Mouse (Mus musculus) myocyte (in vitro differentiated cells): Measurements from ENCODE around the gene Dscaml1. TPM values are rescaled to one million over a fixed set of nuclear protein-coding genes. Genes with fewer than 3 reads are reported as not detected.

Experiments used
- H3K27me3 ChIP-seq: one replicate; pipeline ENCODE4 v1.6.1; 2011; ENCODE audit not compliant: control insufficient read depth, insufficient read depth, insufficient read length
- H3K36me3 ChIP-seq: one replicate; pipeline ENCODE4 v1.6.1; 2011; ENCODE audit not compliant: control insufficient read depth, insufficient read depth
- H3K4me2 ChIP-seq: one replicate; pipeline ENCODE4 v1.6.1; 2011; ENCODE audit warnings: low read depth, control low read depth
- H3K4me3 ChIP-seq: one replicate; pipeline ENCODE4 v1.5.1; 2011; ENCODE audit warnings: mild to moderate bottlenecking, control low read depth, moderate library complexity
- H3K79me2 ChIP-seq: one replicate; pipeline ENCODE4 v1.6.1; 2011; ENCODE audit not compliant: control insufficient read depth, insufficient read depth
- H3ac ChIP-seq: one replicate; pipeline ENCODE4 v1.6.1; 2011; ENCODE audit not compliant: control insufficient read depth, insufficient read length
- CEBPB ChIP-seq: IDR thresholded peaks from 2 replicates; pipeline ENCODE4 v1.6.1; 2011; ENCODE audit warnings: mild to moderate bottlenecking, moderate library complexity; ENCODE audit not compliant: poor library complexity, insufficient read depth, severe bottlenecking
- E2F4 ChIP-seq: IDR thresholded peaks from one replicate; pipeline ENCODE4 v1.6.1; 2011; ENCODE audit warnings: mild to moderate bottlenecking, control low read depth, moderate library complexity; ENCODE audit not compliant: insufficient read depth
- MAX ChIP-seq: IDR thresholded peaks from one replicate; pipeline ENCODE4 v1.6.1; 2011; ENCODE audit warnings: low read depth, mild to moderate bottlenecking, control low read depth
- MYOD1 ChIP-seq, 3 experiments: IDR thresholded peaks; one replicate each; pipeline ENCODE4 v1.6.1; 2011; ENCODE audit warnings: control low read depth in 2 of 3, low read depth in 2 of 3, mild to moderate bottlenecking in 2 of 3, moderate library complexity in 1 of 3; ENCODE audit not compliant: insufficient read length in 2 of 3, control insufficient read depth in 1 of 3
- MYOG ChIP-seq, 3 experiments: IDR thresholded peaks; one replicate each; pipeline ENCODE4 v1.6.1; 2011; ENCODE audit warnings: control low read depth in 2 of 3, low read depth in 2 of 3, mild to moderate bottlenecking in 2 of 3; ENCODE audit not compliant: insufficient read length in 2 of 3, control insufficient read depth in 1 of 3, insufficient read depth in 1 of 3
- POLR2A ChIP-seq: IDR thresholded peaks from one replicate; pipeline ENCODE4 v1.6.1; 2011; ENCODE audit warnings: low read depth, mild to moderate bottlenecking, control low read depth, moderate library complexity; ENCODE audit not compliant: insufficient read length
- POLR2AphosphoS2 ChIP-seq: IDR thresholded peaks from one replicate; pipeline ENCODE4 v1.6.1; 2011; ENCODE audit warnings: low read depth, control low read depth; ENCODE audit not compliant: insufficient read length
- REST ChIP-seq: IDR thresholded peaks from one replicate; pipeline ENCODE4 v1.6.1; 2011; ENCODE audit warnings: mild to moderate bottlenecking, control low read depth, moderate library complexity; ENCODE audit not compliant: insufficient read depth, insufficient read length
- SRF ChIP-seq: IDR thresholded peaks from one replicate; pipeline ENCODE4 v1.6.1; 2011; ENCODE audit warnings: low read depth; ENCODE audit not compliant: control insufficient read depth, insufficient read length
- TCF12 ChIP-seq: IDR thresholded peaks from one replicate; pipeline ENCODE4 v1.6.1; 2011; ENCODE audit warnings: mild to moderate bottlenecking, control low read depth; ENCODE audit not compliant: poor library complexity, insufficient read depth, severe bottlenecking
- TCF3 ChIP-seq: IDR thresholded peaks from one replicate; pipeline ENCODE4 v1.6.1; 2011; ENCODE audit warnings: low read depth, control low read depth; ENCODE audit not compliant: insufficient read length
- USF1 ChIP-seq: IDR thresholded peaks from one replicate; pipeline ENCODE4 v1.6.1; 2011; ENCODE audit warnings: low read depth, mild to moderate bottlenecking, control low read depth, moderate library complexity
- polyA plus RNA-seq: library from polyadenylated mRNA; unstranded; fragments of >200 nt; fragmentation: generic; extraction: Trizol; gene quantifications from one replicate; pipeline ENCODE4 v1.2.1, GENCODE M21; 2012; ENCODE audit warnings: missing spikeins

Gene Dscaml1
- polyA plus RNA-seq, 1 experiment, result not detected

DNA sequence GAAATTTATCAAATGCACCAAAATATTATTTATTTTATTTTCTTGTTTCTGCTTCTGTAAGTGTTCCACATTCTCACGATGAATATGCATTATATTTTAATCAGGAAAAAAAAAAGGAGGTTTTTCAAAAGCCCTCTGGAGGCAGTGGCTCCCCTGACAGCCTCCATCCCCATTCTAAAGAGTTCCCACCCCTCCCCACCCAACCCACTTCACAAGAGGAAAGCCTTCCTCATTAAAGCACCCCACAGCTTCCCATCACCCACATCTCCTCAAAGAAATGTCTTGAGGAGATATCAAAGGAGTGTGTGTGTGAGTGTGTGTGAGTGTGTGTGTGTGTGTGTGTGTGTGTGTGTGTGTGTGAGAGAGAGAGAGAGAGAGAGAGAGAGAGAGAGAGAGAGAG, 188.2 kb downstream of the Dscaml1 start:
- H3K4me2 ChIP-seq, result no peak overlapping the region
- peaks cover 16% of the 10 kb centered on the region for H3K27me3 ChIP-seq
- no peak overlapping the region for H3K4me3 ChIP-seq
- no peaks in the 10 kb centered on the region for H3K79me2 ChIP-seq
- no peaks in the 10 kb centered on the region for H3K36me3 ChIP-seq
- H3ac ChIP-seq, result no peak overlapping the region
- TF ChIP-seq MAX, result no peak
- no peak for TF ChIP-seq POLR2A
- no peak for TF ChIP-seq POLR2AphosphoS2

DNA sequence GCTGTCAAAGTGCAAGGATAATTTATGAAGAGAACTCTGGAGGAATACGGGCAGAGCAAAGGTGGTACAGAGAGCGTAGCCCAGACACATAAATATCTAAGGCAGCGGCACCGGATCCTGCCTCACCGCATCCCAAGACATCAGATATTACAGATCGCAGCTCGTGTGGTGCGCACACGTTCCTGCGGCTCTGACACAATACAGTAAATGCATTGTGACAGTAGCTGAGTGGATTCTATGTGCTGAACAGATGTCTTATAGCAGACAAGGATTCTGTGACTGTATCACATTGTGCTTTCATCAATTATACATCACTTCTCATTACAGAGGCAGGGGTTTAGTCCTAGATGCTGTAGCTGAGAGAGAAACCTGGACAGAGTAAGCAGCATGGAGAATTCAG, 191.5 kb downstream of the Dscaml1 start:
- no peak overlapping the region for H3ac ChIP-seq
- no peak overlapping the region for H3K4me3 ChIP-seq
- no peaks in the 10 kb centered on the region for H3K36me3 ChIP-seq

DNA sequence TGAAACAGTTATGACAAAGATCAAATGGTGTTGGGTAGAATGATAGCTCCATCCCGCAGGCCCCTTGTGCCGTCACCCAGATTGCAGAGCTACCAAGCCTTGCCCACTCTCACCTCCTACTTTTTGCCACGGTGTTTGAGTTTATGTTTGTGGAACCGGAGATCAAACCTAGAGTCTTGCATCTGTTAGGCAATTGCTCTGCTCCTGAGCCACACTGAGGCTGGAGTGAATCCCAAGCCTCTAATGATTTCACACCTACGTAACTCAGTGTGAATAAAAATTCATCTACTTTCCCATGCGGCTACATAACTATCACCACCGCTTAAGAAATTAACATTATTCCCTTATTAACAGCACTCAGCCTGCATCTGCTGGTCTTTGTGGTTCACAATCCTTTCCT, 192.0 kb downstream of the Dscaml1 start:
- Histone ChIP-seq H3K4me2 (no peak overlapping the region), H3K79me2 (no peaks in the 10 kb centered on the region), H3K27me3 (peaks cover 33% of the 10 kb centered on the region), H3K36me3 (no peaks in the 10 kb centered on the region), H3K4me3 (no peak overlapping the region), H3ac (no peak overlapping the region)
- TF ChIP-seq REST (no peak), SRF (no peak), TCF3 (no peak), USF1 (no peak), E2F4 (no peak), MAX (no peak)

More for the DNA sequence above, 191.5 kb downstream of the Dscaml1 start:
- Histone ChIP-seq H3K4me2 (no peak overlapping the region), H3K27me3 (peaks cover 33% of the 10 kb centered on the region), H3K79me2 (no peaks in the 10 kb centered on the region)
- TF ChIP-seq MYOG (IDR thresholded peaks at IDR 0.05; ENCODE audit: control insufficient read depth in 1 of 3, insufficient read depth in 1 of 3, insufficient read length in 2 of 3, low read depth in 2 of 3) (no peak), TCF3 (no peak), MYOD1 (IDR thresholded peaks at IDR 0.05; ENCODE audit: control insufficient read depth in 1 of 3, insufficient read length in 2 of 3, low read depth in 2 of 3) (no peak), MAX (no peak), CEBPB (no peak), E2F4 (no peak), REST (no peak), SRF (no peak), POLR2AphosphoS2 (no peak), USF1 (no peak), TCF12 (no peak)

DNA sequence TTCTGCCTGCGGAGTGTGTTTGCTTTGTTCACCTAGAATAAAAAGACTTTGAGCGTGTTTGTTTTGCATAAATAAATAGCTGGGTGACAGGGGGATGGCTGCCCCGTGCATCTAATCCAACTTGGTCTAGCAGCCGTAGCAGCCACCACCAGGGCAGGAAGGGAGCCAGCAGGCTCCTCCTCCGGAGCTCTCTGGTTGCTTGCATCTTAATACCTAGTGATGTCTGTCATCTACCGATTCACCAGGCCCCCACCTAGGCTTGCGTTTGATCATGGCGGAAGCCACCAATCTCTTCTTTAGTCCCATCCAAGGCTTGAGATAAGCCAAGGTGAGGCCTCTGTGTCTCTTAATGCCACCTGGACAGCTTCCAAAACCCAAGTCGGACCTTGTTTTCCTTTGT, 193.6 kb downstream of the Dscaml1 start:
- TF ChIP-seq MAX, result no peak
- no peak for TF ChIP-seq POLR2AphosphoS2
- TF ChIP-seq POLR2A, result no peak
- no peak for TF ChIP-seq TCF3
- TF ChIP-seq TCF12, result no peak
- TF ChIP-seq CEBPB, result no peak
- no peak for TF ChIP-seq MYOG (IDR thresholded peaks at IDR 0.05; ENCODE audit: control insufficient read depth in 1 of 3, insufficient read depth in 1 of 3, insufficient read length in 2 of 3, low read depth in 2 of 3)
- no peak for TF ChIP-seq MYOD1 (IDR thresholded peaks at IDR 0.05; ENCODE audit: control insufficient read depth in 1 of 3, insufficient read length in 2 of 3, low read depth in 2 of 3)
- no peak for TF ChIP-seq SRF
- TF ChIP-seq REST, result no peak
- TF ChIP-seq USF1, result no peak
- TF ChIP-seq E2F4, result no peak
- Histone ChIP-seq H3K27me3 (peaks cover 33% of the 10 kb centered on the region), H3K36me3 (no peaks in the 10 kb centered on the region), H3K79me2 (no peaks in the 10 kb centered on the region), H3K4me3 (no peak overlapping the region), H3ac (no peak overlapping the region), H3K4me2 (no peak overlapping the region)

DNA sequence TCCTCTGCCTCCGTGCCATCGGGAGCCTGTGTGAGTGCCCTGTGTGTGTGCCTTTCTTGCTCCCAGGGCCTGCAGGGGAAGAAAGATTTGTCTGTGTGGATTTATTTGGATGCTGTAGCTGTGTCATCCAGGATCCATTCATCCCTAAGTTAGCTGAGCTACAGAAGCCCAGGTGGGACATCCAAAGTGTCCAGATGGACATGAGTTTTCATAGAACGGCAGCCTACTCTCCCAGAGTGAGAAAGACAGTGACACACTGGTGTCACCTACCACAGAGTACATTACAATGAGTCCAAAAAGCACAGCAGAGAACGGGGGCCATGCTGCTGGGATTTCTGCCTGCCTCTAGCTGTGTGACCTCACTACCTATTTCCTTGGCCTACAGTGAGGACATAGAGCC, 194.5 kb downstream of the Dscaml1 start:
- no peak for TF ChIP-seq TCF3
- no peak for TF ChIP-seq E2F4
- no peak for TF ChIP-seq CEBPB
- TF ChIP-seq TCF12, result no peak
- TF ChIP-seq SRF, result no peak
- no peak for TF ChIP-seq USF1
- no peak for TF ChIP-seq MAX
- Histone ChIP-seq H3ac (no peak overlapping the region), H3K27me3 (peaks cover 39% of the 10 kb centered on the region)

More for the DNA sequence above, 194.5 kb downstream of the Dscaml1 start:
- Histone ChIP-seq H3K4me3 (no peak overlapping the region), H3K4me2 (no peak overlapping the region), H3K36me3 (no peaks in the 10 kb centered on the region), H3K79me2 (no peaks in the 10 kb centered on the region)
